20 mouse cellular contexts compared by ENCODE assay signal in the genomic region with DNA sequence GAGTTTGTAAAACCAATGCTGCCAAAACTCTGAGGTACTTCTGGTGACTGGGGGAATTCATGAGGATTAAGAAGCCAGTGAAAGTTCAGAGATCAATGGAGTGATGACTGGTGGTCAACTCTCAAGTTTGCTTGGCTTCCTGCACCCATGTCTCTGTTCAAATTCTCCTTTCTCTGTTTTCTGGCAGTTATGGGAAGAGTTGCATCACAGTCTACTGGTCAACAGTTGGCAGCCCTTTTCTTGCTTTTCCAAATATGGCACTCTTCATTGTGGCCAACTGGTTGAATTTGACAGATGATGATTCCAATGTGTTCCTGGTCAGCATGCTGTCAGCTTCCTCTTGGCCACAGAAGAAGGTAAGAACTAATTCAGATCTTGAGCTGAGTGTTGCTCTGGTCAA.
"Had no signal": no experiment of that assay in that cellular context is flagged by ENCODE, and none has a peak within 500 bp of the region (broad histone marks: within the 10 kb centered on the region; RNA-seq: fewer than 3 reads in every experiment).

No protein-coding gene starts in this region.

- H3K9ac ChIP-seq: kidney, embryonic 15.5 days; limb, embryonic 12.5 days; limb, embryonic 15.5 days; liver, embryonic 13.5 days; midbrain, embryonic 12.5 days; midbrain, embryonic 15.5 days; neural tube, embryonic 12.5 days; neural tube, embryonic 15.5 days; stomach, embryonic 15.5 days had no signal

- ATAC-seq: midbrain, embryonic 15.5 days had no signal

- H3K4me3 ChIP-seq: kidney, embryonic 15.5 days; limb, embryonic 12.5 days; limb, embryonic 15.5 days; liver, embryonic 13.5 days; midbrain, embryonic 12.5 days; midbrain, embryonic 15.5 days; neural tube, embryonic 12.5 days; neural tube, embryonic 15.5 days; stomach, embryonic 15.5 days had no signal

- H3K27ac ChIP-seq: kidney, embryonic 15.5 days; limb, embryonic 12.5 days; limb, embryonic 15.5 days; liver, embryonic 13.5 days; macrophage; midbrain, embryonic 12.5 days; midbrain, embryonic 15.5 days; neural tube, embryonic 12.5 days; neural tube, embryonic 15.5 days; stomach, embryonic 15.5 days had no signal

- H3K9me3 ChIP-seq: kidney, embryonic 15.5 days; limb, embryonic 12.5 days; limb, embryonic 15.5 days; liver, embryonic 13.5 days; midbrain, embryonic 12.5 days; midbrain, embryonic 15.5 days; neural tube, embryonic 12.5 days; neural tube, embryonic 15.5 days; stomach, embryonic 15.5 days had no signal

- DNase-seq: kidney, adult 11 months; kidney, adult 8-10 months; kidney, postnatal 10 days; kidney, postnatal 36 days; left cerebral cortex, postnatal 4 days; liver, embryonic 13.5 days; lung, adult 2 months; right cerebral cortex, adult 18-20 months; right cerebral cortex, postnatal 14 days; right cerebral cortex, postnatal 4 days; thymus, postnatal 36 days had no signal

- H3K27me3 ChIP-seq: kidney, embryonic 15.5 days; limb, embryonic 12.5 days; limb, embryonic 15.5 days; liver, embryonic 13.5 days; midbrain, embryonic 12.5 days; midbrain, embryonic 15.5 days; neural tube, embryonic 12.5 days; neural tube, embryonic 15.5 days; stomach, embryonic 15.5 days had no signal

- H3K4me1 ChIP-seq: limb, embryonic 12.5 days; limb, embryonic 15.5 days; liver, embryonic 13.5 days; midbrain, embryonic 12.5 days; midbrain, embryonic 15.5 days; neural tube, embryonic 12.5 days; neural tube, embryonic 15.5 days; stomach, embryonic 15.5 days had no signal

- H3K36me3 ChIP-seq: kidney, embryonic 15.5 days; limb, embryonic 12.5 days; limb, embryonic 15.5 days; liver, embryonic 13.5 days; midbrain, embryonic 12.5 days; midbrain, embryonic 15.5 days; neural tube, embryonic 12.5 days; neural tube, embryonic 15.5 days; stomach, embryonic 15.5 days had no signal

- H3K4me2 ChIP-seq: kidney, embryonic 15.5 days; limb, embryonic 12.5 days; limb, embryonic 15.5 days; liver, embryonic 13.5 days; midbrain, embryonic 12.5 days; midbrain, embryonic 15.5 days; neural tube, embryonic 12.5 days; neural tube, embryonic 15.5 days; stomach, embryonic 15.5 days had no signal
